Mouse (Mus musculus): Measurements from ENCODE around the gene 9530053A07Rik. TPM values are rescaled to one million over a fixed set of nuclear protein-coding genes. Genes with fewer than 3 reads are reported as not detected.

The 9530053A07Rik gene
- polyA plus RNA-seq, 2 experiments: not detected

DNA sequence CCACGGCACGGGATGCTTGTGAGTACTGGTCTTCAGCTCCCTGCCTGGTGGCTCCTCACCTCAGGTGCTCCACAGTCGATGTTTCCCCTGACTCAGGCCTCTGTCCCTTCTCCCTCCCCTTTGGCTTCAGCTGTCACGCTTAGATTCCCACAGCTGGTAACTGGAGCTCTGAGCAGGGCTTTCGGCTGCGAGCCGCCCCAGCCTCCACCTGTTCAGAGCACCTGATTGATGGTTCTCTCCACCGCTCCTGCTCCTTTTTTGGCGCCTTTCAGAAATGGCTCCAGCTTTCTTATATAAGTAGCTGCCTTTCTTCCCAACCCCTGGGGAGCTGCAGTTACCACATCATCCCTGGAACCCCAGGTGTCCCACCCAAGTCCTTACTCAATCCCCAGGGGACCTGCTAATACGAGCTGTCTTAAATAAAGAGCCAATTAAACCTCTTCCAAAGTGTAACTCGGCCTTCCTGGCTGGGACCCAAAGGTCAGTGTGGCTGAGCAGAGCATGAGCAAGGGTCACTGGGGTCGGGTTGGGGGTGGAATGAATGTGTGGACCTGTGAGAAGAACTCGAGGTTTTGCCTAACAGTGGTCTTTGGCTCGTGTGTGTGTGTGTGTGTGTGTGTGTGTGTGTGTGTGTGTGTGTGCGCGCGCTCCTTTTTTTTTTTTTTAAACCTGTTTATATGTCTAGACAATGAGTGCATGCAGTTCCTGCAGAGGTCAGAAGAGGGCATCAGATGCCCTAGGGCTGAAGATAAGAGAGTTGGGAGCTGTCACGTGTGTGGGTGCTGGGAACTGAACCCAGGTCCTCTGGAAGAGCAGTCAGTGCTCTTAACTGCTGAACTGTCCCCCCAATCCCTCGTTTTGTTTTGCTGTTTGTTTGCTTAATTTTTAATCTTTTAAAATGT is 74.2 kb downstream of the 9530053A07Rik start:
- H3K4me3 ChIP-seq (ENCODE audit: insufficient read depth in 1 of 2, low read depth in 2 of 2, low read length in 2 of 2): no peak overlapping the region
- no peak for DNase-seq (ENCODE audit: low read depth in 3 of 3, low spot score in 3 of 3)
- 52% methylated on average over 18 of the region's 19 CpGs for WGBS (ENCODE audit: insufficient replicate concordance)
- TF ChIP-seq CTCF (IDR thresholded peaks at IDR 0.05; ENCODE audit: low read depth): peak; percentile 25; the same call in 1 of the 2 replicates
- no peak for TF ChIP-seq EP300 (IDR thresholded peaks at IDR 0.05; ENCODE audit: low read depth)
- no peak overlapping the region for H3K4me2 ChIP-seq (ENCODE audit: low read depth)
- no peaks in the 10 kb centered on the region for H3K36me3 ChIP-seq (replicated peaks; ENCODE audit: control insufficient read depth, insufficient read depth, low read depth)
- no peaks in the 10 kb centered on the region for H3K27me3 ChIP-seq (ENCODE audit: control insufficient read depth, insufficient read depth, low read length)
- no peak overlapping the region for H3K9ac ChIP-seq (replicated peaks)
- no peak overlapping the region for H3K27ac ChIP-seq
- ATAC-seq (ENCODE audit: insufficient read depth): peak; percentile 45; the same call in 1 of the 2 replicates
- peaks cover 0 to 2% of the 10 kb centered on the region in 2 experiments; a peak in 2 of 4 replicates for H3K4me1 ChIP-seq (replicated peaks; ENCODE audit: control insufficient read depth in 2 of 2, insufficient read depth in 2 of 2, low read length in 1 of 2)
- no peaks in the 10 kb centered on the region for H3K9me3 ChIP-seq (ENCODE audit: control insufficient read depth, low read length)

- DNase-seq (ENCODE audit: low read depth in 3 of 3, low spot score in 3 of 3) (no peak), ATAC-seq (ENCODE audit: insufficient read depth) (no peak)
- Histone ChIP-seq H3K4me1 (replicated peaks; ENCODE audit: control insufficient read depth in 2 of 2, insufficient read depth in 2 of 2, low read length in 1 of 2) (peaks cover 0 to 7% of the 10 kb centered on the region in 2 experiments; a peak in 2 of 4 replicates), H3K27me3 (ENCODE audit: control insufficient read depth, insufficient read depth, low read length) (no peaks in the 10 kb centered on the region), H3K9ac (replicated peaks) (no peak overlapping the region), H3K27ac (no peak overlapping the region), H3K9me3 (ENCODE audit: control insufficient read depth, low read length) (no peaks in the 10 kb centered on the region), H3K4me3 (ENCODE audit: insufficient read depth in 1 of 2, low read depth in 2 of 2, low read length in 2 of 2) (no peak overlapping the region), H3K4me2 (ENCODE audit: low read depth) (no peak overlapping the region), H3K36me3 (replicated peaks; ENCODE audit: control insufficient read depth, insufficient read depth, low read depth) (no peaks in the 10 kb centered on the region)
- WGBS (ENCODE audit: insufficient replicate concordance): 47% methylated on average over 4 of the region's 4 CpGs
- no peak for TF ChIP-seq CTCF (IDR thresholded peaks at IDR 0.05; ENCODE audit: low read depth)
- TF ChIP-seq EP300 (IDR thresholded peaks at IDR 0.05; ENCODE audit: low read depth): no peak
These were observed 76.9 kb downstream of the 9530053A07Rik start for GRCm38 (mm10) chr7:28206044-28206600.

GRCm38 (mm10) chr7:28208396-28208987 is 79.2 kb downstream of the 9530053A07Rik start:
- Histone ChIP-seq H3K9me3 (ENCODE audit: control insufficient read depth, low read length) (no peaks in the 10 kb centered on the region), H3K27me3 (ENCODE audit: control insufficient read depth, insufficient read depth, low read length) (no peaks in the 10 kb centered on the region), H3K9ac (replicated peaks) (no peak overlapping the region), H3K4me2 (ENCODE audit: low read depth) (peak overlapping the region; percentile 29), H3K27ac (no peak overlapping the region), H3K36me3 (replicated peaks; ENCODE audit: control insufficient read depth, insufficient read depth, low read depth) (no peaks in the 10 kb centered on the region), H3K4me3 (ENCODE audit: insufficient read depth in 1 of 2, low read depth in 2 of 2, low read length in 2 of 2) (peak overlapping the region in 1 of 2 experiments; percentile 41; a peak in 1 of 4 replicates), H3K4me1 (replicated peaks; ENCODE audit: control insufficient read depth in 2 of 2, insufficient read depth in 2 of 2, low read length in 1 of 2) (peaks cover 0 to 7% of the 10 kb centered on the region in 2 experiments; a peak in 2 of 4 replicates)
- ATAC-seq (ENCODE audit: insufficient read depth): no peak
- no peak for TF ChIP-seq EP300 (IDR thresholded peaks at IDR 0.05; ENCODE audit: low read depth)
- TF ChIP-seq CTCF (IDR thresholded peaks at IDR 0.05; ENCODE audit: low read depth): no peak
- no peak for DNase-seq (ENCODE audit: low read depth in 3 of 3, low spot score in 3 of 3)
- 21% methylated on average over 12 of the region's 12 CpGs for WGBS (ENCODE audit: insufficient replicate concordance)

- 37% methylated on average over 19 of the region's 19 CpGs for WGBS (ENCODE audit: insufficient replicate concordance)
- H3K36me3 ChIP-seq (replicated peaks; ENCODE audit: control insufficient read depth, insufficient read depth, low read depth): no peaks in the 10 kb centered on the region
- H3K27ac ChIP-seq: no peak overlapping the region
- H3K4me1 ChIP-seq (replicated peaks; ENCODE audit: control insufficient read depth in 2 of 2, insufficient read depth in 2 of 2, low read length in 1 of 2): peaks cover 0 to 7% of the 10 kb centered on the region in 2 experiments; a peak in 2 of 4 replicates
- H3K9me3 ChIP-seq (ENCODE audit: control insufficient read depth, low read length): no peaks in the 10 kb centered on the region
- DNase-seq (ENCODE audit: low read depth in 3 of 3, low spot score in 3 of 3) (peak; percentile 24 to 31 (median 30)), ATAC-seq (ENCODE audit: insufficient read depth) (no peak)
- peak overlapping the region in 1 of 2 experiments; percentile 41; a peak in 1 of 4 replicates for H3K4me3 ChIP-seq (ENCODE audit: insufficient read depth in 1 of 2, low read depth in 2 of 2, low read length in 2 of 2)
- H3K27me3 ChIP-seq (ENCODE audit: control insufficient read depth, insufficient read depth, low read length): no peaks in the 10 kb centered on the region
- H3K4me2 ChIP-seq (ENCODE audit: low read depth): peak overlapping the region; percentile 29
- TF ChIP-seq CTCF (IDR thresholded peaks at IDR 0.05; ENCODE audit: low read depth): no peak
- no peak for TF ChIP-seq EP300 (IDR thresholded peaks at IDR 0.05; ENCODE audit: low read depth)
- no peak overlapping the region for H3K9ac ChIP-seq (replicated peaks)
These were observed 79.8 kb downstream of the 9530053A07Rik start for GRCm38 (mm10) chr7:28208988-28209508.
